Mouse (Mus musculus) thymus, postnatal 0 days (tissue): ENCODE results near the gene Itga9. TPM values are rescaled to one million over a fixed set of nuclear protein-coding genes. Genes with fewer than 3 reads are reported as not detected.
A peak's percentile ranks its signal among the peaks of the same experiment; 100 is the strongest.

Source experiments
- DNase-seq: peaks from one replicate; pipeline ENCODE4 v3.0.0-alpha.2; 2015; ENCODE audit warnings: low spot score
- polyA plus RNA-seq: library from polyadenylated mRNA; unstranded; fragments of >200 nt; fragmentation: Nextera tagmentation; extraction: Ambion mirVana; gene quantifications from 2 replicates; pipeline ENCODE4 v1.2.1, GENCODE M21; 2015

Itga9 gene
- polyA plus RNA-seq, 1 experiment from 2014 or later, result 3.3 TPM

GRCm38 (mm10) chr9:118871089-118871488 lies 264.6 kb downstream of the Itga9 start:
- DNase-seq, result peak; percentile 66

GRCm38 (mm10) chr9:118873031-118873430 lies 266.5 kb downstream of the Itga9 start:
- no peak for DNase-seq

DNA sequence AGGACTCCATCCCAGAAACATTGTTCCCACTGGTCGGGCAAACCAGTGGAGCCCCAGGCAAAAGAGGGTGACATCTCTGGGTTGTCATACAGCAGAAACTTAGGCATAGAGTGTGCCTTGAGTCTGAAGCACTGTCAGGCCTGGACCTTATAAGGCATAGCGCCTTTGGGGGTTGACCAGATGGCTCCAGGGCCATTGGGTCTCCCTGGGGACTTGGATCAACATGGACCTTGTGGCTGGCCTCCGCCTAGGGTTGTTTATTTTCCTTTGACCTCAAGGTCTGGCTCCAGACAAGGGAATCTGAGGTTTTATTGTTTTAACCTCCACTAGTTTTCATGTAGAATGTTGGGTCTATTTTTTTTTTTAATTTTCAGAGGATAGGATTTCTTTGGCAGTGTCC lies 267.1 kb downstream of the Itga9 start:
- no peak for DNase-seq

- DNase-seq, result no peak
Measured at GRCm38 (mm10) chr9:118875705-118876104, 269.2 kb downstream of the Itga9 start.

DNA sequence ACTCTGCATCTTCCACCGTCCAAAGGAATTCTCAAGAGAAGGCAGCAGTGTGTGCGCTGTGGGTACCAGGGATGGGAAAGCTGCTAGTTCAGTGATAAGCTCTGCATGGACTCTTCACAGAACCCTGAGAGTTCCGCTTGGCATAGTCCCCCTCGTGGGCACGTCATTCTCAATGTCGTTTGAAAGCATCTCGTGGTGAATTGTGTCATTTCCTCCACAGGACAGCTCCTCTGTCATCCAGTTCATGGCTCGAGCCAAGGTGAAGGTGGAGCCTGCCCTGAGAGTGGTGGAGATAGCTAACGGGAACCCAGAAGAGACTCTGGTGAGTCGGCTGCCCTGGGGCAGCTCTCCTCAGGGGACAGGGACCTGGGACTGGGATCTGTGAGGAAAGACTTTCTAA lies 270.4 kb downstream of the Itga9 start:
- DNase-seq, result no peak

GRCm38 (mm10) chr9:118877365-118878008 lies 271.0 kb downstream of the Itga9 start:
- no peak for DNase-seq

GRCm38 (mm10) chr9:118878596-118878995 lies 272.1 kb downstream of the Itga9 start:
- no peak for DNase-seq

GRCm38 (mm10) chr9:118881281-118881945 lies 274.9 kb downstream of the Itga9 start:
- DNase-seq, result peak; percentile 64

DNA sequence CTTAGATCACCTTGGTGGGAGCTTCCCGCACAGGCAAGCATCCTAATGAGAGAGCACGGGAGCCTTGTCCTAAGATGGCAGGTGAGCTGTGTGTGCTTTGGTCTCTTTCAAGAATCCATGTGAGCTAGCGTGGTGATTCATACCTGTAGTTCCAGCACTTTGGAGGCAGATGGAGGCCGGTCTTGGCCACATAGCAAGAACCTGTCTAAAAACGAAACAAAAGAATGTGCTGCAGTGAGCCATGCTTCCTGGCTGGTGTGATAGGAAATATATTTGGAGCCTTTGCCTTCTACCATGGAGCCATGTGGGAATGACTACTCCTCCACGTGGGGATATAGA lies 275.4 kb downstream of the Itga9 start:
- DNase-seq, result no peak

DNA sequence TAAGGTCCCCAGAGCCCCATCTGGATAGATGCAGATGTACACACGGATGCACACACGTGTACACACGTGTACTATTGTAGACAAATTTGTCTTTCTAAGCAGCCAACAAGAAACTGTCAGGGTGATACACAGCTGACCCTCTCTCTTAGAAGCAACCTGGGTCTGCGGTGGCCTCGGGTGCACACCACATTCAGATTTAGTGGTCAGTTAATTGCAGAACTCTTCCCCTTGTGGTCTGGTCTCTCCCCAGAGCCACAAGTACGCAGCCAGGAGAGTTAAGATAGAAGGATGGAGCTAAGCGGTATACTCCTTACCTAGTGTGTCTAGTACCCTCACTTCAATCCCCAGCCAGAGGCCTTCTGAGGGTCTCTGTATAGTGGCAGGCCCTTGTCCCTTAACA lies 276.7 kb downstream of the Itga9 start:
- no peak for DNase-seq

GRCm38 (mm10) chr9:118885785-118886184 lies 279.3 kb downstream of the Itga9 start:
- no peak for DNase-seq

- no peak for DNase-seq
Measured at GRCm38 (mm10) chr9:118887201-118887600, 280.7 kb downstream of the Itga9 start.

- no peak for DNase-seq
Measured at GRCm38 (mm10) chr9:118887734-118888133, 281.2 kb downstream of the Itga9 start.

- DNase-seq, result peak; percentile 42
Measured at GRCm38 (mm10) chr9:118890149-118890548, 283.7 kb downstream of the Itga9 start.

DNA sequence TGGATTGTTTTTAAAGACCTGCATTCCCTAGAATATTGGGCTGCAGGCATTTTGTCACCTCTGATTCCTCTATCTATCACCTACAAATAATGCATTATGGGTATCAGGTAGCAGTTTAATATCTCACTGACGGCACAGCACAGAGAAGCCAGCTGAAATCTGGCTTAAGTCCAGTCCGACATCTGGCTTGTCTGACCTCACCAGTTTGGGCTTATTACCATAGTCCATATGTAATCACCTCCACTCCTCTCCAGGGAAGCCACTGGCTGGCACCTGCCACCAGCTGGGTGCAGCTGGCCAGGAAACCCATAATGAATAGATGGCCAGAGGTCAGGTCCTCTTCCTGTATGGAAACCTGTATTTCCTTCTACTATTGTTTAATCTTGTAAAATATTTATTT lies 284.2 kb downstream of the Itga9 start:
- no peak for DNase-seq

DNA sequence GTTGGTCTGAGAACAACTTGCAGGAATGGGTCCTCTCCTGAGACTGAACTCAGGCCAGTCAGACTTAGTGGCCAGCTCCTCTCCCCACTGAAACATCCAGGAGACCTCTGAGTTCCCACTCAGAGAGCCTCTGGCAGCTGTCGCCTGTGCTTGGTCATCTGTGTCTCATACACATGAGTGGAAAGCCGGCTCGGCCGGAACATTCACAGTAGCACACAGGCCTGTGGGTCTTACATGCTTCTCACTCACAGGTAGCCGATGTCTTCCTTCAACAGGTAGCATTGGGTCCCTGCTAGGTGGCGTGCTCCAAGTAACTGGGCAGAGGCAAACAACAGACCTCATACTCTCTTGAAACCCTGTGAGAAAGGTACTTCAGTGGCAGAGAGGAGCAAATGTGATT lies 284.6 kb downstream of the Itga9 start:
- DNase-seq, result no peak

- DNase-seq, result no peak
Measured at GRCm38 (mm10) chr9:118891593-118891992, 285.1 kb downstream of the Itga9 start.

DNA sequence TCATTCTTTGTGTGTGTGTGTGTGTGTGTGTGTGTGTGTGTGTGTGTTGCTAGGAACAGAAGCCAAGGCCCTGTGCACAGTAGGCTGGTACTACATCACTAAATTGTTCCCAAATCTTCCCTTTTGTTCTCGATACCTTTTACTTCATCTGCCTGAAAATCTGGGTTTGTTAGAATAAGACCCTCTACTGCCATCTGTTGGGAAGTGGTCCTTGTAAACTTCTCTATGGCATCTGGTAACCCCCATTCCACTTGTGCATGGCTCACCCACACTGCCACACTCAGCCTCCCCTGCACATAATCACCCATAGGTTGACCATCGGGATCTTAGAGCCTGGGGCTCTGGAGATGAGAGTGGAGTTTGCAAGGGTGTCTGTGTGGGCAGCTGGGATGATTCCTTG lies 288.6 kb downstream of the Itga9 start:
- no peak for DNase-seq

DNA sequence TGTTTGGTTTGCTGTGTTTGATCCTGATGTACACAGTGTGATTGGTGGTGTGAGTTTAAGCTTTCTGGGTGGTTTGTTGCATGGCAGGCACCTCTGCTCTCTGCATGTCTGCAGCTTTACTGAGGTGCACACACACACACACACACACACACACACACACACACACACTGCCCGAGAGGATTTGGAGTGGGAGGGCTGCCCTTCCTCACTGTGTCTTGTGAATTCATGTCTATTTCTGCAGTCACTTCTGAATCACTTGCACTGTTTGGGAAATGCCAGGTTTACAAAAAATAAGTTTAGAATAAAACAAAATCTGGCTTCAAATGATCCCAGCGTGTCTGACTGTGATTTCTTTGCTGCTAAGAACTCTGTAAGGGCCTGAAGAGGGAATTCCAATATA lies 294.2 kb downstream of the Itga9 start:
- DNase-seq, result no peak

DNA sequence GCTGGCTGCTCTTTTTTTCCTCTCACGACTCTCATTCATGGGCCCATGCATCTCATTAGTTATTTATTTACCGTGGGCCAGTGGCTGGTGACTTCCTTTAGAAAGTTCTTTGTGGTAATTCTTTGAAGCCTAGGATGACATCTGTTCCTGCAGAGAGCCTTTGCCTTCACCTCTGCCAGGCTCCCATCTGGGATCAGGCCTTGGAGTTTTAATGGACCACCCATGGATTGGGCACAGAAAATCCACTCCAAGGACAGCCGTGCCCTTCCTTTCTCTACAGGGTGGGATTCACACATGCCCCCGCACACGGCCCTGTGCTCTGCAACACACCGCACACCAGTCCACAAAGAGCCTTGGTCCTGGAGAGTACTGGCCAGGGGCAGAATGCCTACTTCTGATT lies 295.4 kb downstream of the Itga9 start:
- no peak for DNase-seq

GRCm38 (mm10) chr9:118907934-118908620 lies 301.6 kb downstream of the Itga9 start:
- peak; percentile 76 for DNase-seq

- no peak for DNase-seq
Measured at GRCm38 (mm10) chr9:118913048-118913447, 306.6 kb downstream of the Itga9 start.

DNA sequence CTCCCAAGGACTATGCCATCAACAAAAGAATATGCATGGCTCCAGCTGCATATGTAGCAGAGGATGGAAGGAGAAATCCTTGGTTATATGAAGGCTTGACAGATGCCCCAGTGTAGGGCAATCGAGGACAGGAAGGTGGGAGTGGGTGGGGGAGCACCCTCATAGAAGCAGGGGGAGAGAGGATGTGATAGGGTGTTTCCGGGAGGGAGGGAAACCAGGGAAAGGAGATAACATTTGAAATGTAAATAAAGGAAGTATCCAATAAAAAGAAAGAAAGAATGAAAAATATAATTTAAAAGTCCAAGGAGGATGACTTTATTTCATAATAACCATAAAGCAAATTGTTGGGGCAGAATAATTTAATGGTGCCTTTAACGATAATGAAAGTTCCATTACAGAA lies 307.1 kb downstream of the Itga9 start:
- no peak for DNase-seq
